Mouse (Mus musculus) embryonic facial prominence, embryonic 13.5 days (tissue): ENCODE data around the gene Cnksr3. TPM values are rescaled to one million over a fixed set of nuclear protein-coding genes. Genes with fewer than 3 reads are reported as not detected.

Experiments
- ATAC-seq: fragments of 200-750 bp; cut with Nextera tagmentation; 2 replicates; pipeline ENCODE4 v1.8.0; 2017; ENCODE audit warnings: low read depth; ENCODE audit not compliant: insufficient number of reproducible peaks, insufficient read depth, low FRiP score, low TSS enrichment
- H3K27ac ChIP-seq: fragments of 300-500 bp; sonication (generic); 2 replicates; pipeline ENCODE4 v1.5.1; 2015; ENCODE audit warnings: moderate library complexity, mild to moderate bottlenecking, inconsistent platforms
- H3K27me3 ChIP-seq: fragments of 300-500 bp; sonication (generic); 2 replicates; pipeline ENCODE4 v1.6.1; 2015; ENCODE audit warnings: mild to moderate bottlenecking, inconsistent platforms
- H3K36me3 ChIP-seq: fragments of 300-500 bp; sonication (generic); 2 replicates; pipeline ENCODE4 v1.6.1; 2015; ENCODE audit warnings: mild to moderate bottlenecking, inconsistent platforms
- H3K4me1 ChIP-seq: fragments of 300-500 bp; sonication (generic); 2 replicates; pipeline ENCODE4 v1.6.1; 2015; ENCODE audit warnings: inconsistent platforms
- H3K4me2 ChIP-seq: fragments of 300-500 bp; sonication (generic); 2 replicates; pipeline ENCODE4 v1.6.1; 2015; ENCODE audit warnings: moderate library complexity, mild to moderate bottlenecking, inconsistent platforms
- H3K4me3 ChIP-seq: fragments of 300-500 bp; sonication (generic); 2 replicates; pipeline ENCODE4 v1.5.1; 2015; ENCODE audit warnings: mild to moderate bottlenecking, inconsistent platforms
- H3K9ac ChIP-seq: fragments of 300-500 bp; sonication (generic); 2 replicates; pipeline ENCODE4 v1.6.1; 2015; ENCODE audit warnings: mild to moderate bottlenecking, inconsistent platforms
- H3K9me3 ChIP-seq: fragments of 300-500 bp; sonication (generic); 2 replicates; pipeline ENCODE4 v1.6.1; 2016; ENCODE audit warnings: inconsistent platforms
- WGBS: fragments of 180-500 bp; shearing (Covaris S2); methylation state at CpG from one replicate; pipeline ENCODE4 v1.1.7; 2015; ENCODE audit warnings: mixed read lengths; 5-methylcytosine and 5-hydroxymethylcytosine counted together
- polyA plus RNA-seq: library from polyadenylated mRNA; unstranded; fragments of >200 nt; fragmentation: Nextera tagmentation; extraction: Ambion mirVana; gene quantifications from 2 replicates; pipeline ENCODE4 v1.2.1, GENCODE M21; 2015

Gene Cnksr3
- polyA plus RNA-seq, 1 experiment from 2014 or later = 11.1 TPM

GRCm38 (mm10) chr10:7173098-7173497, 38.9 kb downstream of the Cnksr3 start:
- Histone ChIP-seq H3K27ac (no peak overlapping the region), H3K27me3 (no peaks in the 10 kb centered on the region), H3K9ac (no peak overlapping the region), H3K9me3 (no peaks in the 10 kb centered on the region), H3K36me3 (no peaks in the 10 kb centered on the region), H3K4me3 (no peak overlapping the region), H3K4me1 (peaks cover 6% of the 10 kb centered on the region; the same call in 1 of the 2 replicates), H3K4me2 (no peak overlapping the region)
- ATAC-seq = no peak
- 86% methylated on average over 1 of the region's 1 CpGs for WGBS

GRCm38 (mm10) chr10:7170434-7170833, 41.6 kb downstream of the Cnksr3 start:
- H3K36me3 ChIP-seq = no peaks in the 10 kb centered on the region
- no peak overlapping the region for H3K4me3 ChIP-seq
- ATAC-seq = no peak
- H3K27me3 ChIP-seq = no peaks in the 10 kb centered on the region
- H3K9me3 ChIP-seq = no peaks in the 10 kb centered on the region
- no peak overlapping the region for H3K27ac ChIP-seq
- 0 out of 2 replicates have a peak, but pooled peaks cover 6% of the 10 kb centered on the region for H3K4me1 ChIP-seq
- WGBS = 91% methylated on average over 3 of the region's 3 CpGs
- H3K4me2 ChIP-seq = no peak overlapping the region
- H3K9ac ChIP-seq = no peak overlapping the region

- H3K9ac ChIP-seq = no peak overlapping the region
- H3K4me1 ChIP-seq = peaks cover 38% of the 10 kb centered on the region
- no peaks in the 10 kb centered on the region for H3K9me3 ChIP-seq
- WGBS = 56% methylated on average over 12 of the region's 12 CpGs
- H3K27ac ChIP-seq = no peak overlapping the region
- H3K4me2 ChIP-seq = no peak overlapping the region
- H3K4me3 ChIP-seq = no peak overlapping the region
- no peaks in the 10 kb centered on the region for H3K27me3 ChIP-seq
- H3K36me3 ChIP-seq = 0 out of 2 replicates have a peak, but pooled peaks cover 5% of the 10 kb centered on the region
- no peak for ATAC-seq
Measured at GRCm38 (mm10) chr10:7163031-7163430, 49.0 kb downstream of the Cnksr3 start.

GRCm38 (mm10) chr10:7159061-7159511, 53.0 kb downstream of the Cnksr3 start:
- peak; percentile 71; the same call in 1 of the 2 replicates for ATAC-seq
- Histone ChIP-seq H3K4me1 (peaks cover 34% of the 10 kb centered on the region), H3K4me3 (peak overlapping the region; percentile 20), H3K27ac (peak overlapping the region; percentile 68), H3K9ac (0 out of 2 replicates have a peak overlapping the region, but pooled peaks have one; percentile 32), H3K4me2 (peak overlapping the region; percentile 52), H3K36me3 (peaks cover 7% of the 10 kb centered on the region; the same call in 1 of the 2 replicates), H3K27me3 (no peaks in the 10 kb centered on the region), H3K9me3 (no peaks in the 10 kb centered on the region)
- 30% methylated on average over 7 of the region's 7 CpGs for WGBS

GRCm38 (mm10) chr10:7158285-7159060, 53.6 kb downstream of the Cnksr3 start:
- Histone ChIP-seq H3K27me3 (no peaks in the 10 kb centered on the region), H3K9ac (0 out of 2 replicates have a peak overlapping the region, but pooled peaks have one; percentile 32), H3K4me2 (peak overlapping the region; percentile 52), H3K4me1 (peaks cover 30% of the 10 kb centered on the region), H3K4me3 (peak overlapping the region; percentile 20), H3K9me3 (no peaks in the 10 kb centered on the region), H3K36me3 (peaks cover 11% of the 10 kb centered on the region; the same call in 1 of the 2 replicates), H3K27ac (peak overlapping the region; percentile 68)
- WGBS = 17% methylated on average over 15 of the region's 15 CpGs
- ATAC-seq = no peak

- Histone ChIP-seq H3K27me3 (no peaks in the 10 kb centered on the region), H3K27ac (no peak overlapping the region), H3K9ac (no peak overlapping the region), H3K4me1 (peaks cover 20% of the 10 kb centered on the region), H3K36me3 (peaks cover 13% of the 10 kb centered on the region; the same call in 1 of the 2 replicates), H3K9me3 (no peaks in the 10 kb centered on the region), H3K4me3 (no peak overlapping the region), H3K4me2 (no peak overlapping the region)
- 93% methylated on average over 5 of the region's 5 CpGs for WGBS
- ATAC-seq = no peak
Measured at GRCm38 (mm10) chr10:7154877-7155276, 57.2 kb downstream of the Cnksr3 start.

GRCm38 (mm10) chr10:7152926-7153325, 59.1 kb downstream of the Cnksr3 start:
- Histone ChIP-seq H3K4me1 (peaks cover under 1% of the 10 kb centered on the region), H3K36me3 (peaks cover 20% of the 10 kb centered on the region; the same call in 1 of the 2 replicates), H3K27me3 (no peaks in the 10 kb centered on the region), H3K4me3 (no peak overlapping the region), H3K9ac (no peak overlapping the region), H3K4me2 (no peak overlapping the region), H3K9me3 (no peaks in the 10 kb centered on the region), H3K27ac (no peak overlapping the region)
- 80% methylated on average over 4 of the region's 4 CpGs for WGBS
- ATAC-seq = no peak

- no peak overlapping the region for H3K4me2 ChIP-seq
- H3K36me3 ChIP-seq = peaks cover 20% of the 10 kb centered on the region; the same call in 1 of the 2 replicates
- H3K4me3 ChIP-seq = no peak overlapping the region
- no peaks in the 10 kb centered on the region for H3K4me1 ChIP-seq
- H3K9ac ChIP-seq = no peak overlapping the region
- ATAC-seq = no peak
- H3K27ac ChIP-seq = no peak overlapping the region
- H3K27me3 ChIP-seq = no peaks in the 10 kb centered on the region
- WGBS = 79% methylated on average over 11 of the region's 11 CpGs
- no peaks in the 10 kb centered on the region for H3K9me3 ChIP-seq
Measured at GRCm38 (mm10) chr10:7149671-7150595, 62.1 kb downstream of the Cnksr3 start.

- H3K27me3 ChIP-seq = no peaks in the 10 kb centered on the region
- ATAC-seq = no peak
- no peaks in the 10 kb centered on the region for H3K9me3 ChIP-seq
- H3K9ac ChIP-seq = no peak overlapping the region
- H3K4me3 ChIP-seq = no peak overlapping the region
- peaks cover 18% of the 10 kb centered on the region; the same call in 1 of the 2 replicates for H3K36me3 ChIP-seq
- no peak overlapping the region for H3K4me2 ChIP-seq
- no peaks in the 10 kb centered on the region for H3K4me1 ChIP-seq
- WGBS = 83% methylated on average over 5 of the region's 5 CpGs
- no peak overlapping the region for H3K27ac ChIP-seq
Measured at GRCm38 (mm10) chr10:7145614-7146013, 66.4 kb downstream of the Cnksr3 start.

GRCm38 (mm10) chr10:7144081-7144783, 67.8 kb downstream of the Cnksr3 start:
- H3K27me3 ChIP-seq = no peaks in the 10 kb centered on the region
- H3K4me2 ChIP-seq = no peak overlapping the region
- no peak overlapping the region for H3K4me3 ChIP-seq
- H3K36me3 ChIP-seq = peaks cover 18% of the 10 kb centered on the region; the same call in 1 of the 2 replicates
- H3K9me3 ChIP-seq = no peaks in the 10 kb centered on the region
- H3K9ac ChIP-seq = no peak overlapping the region
- ATAC-seq = no peak
- no peak overlapping the region for H3K27ac ChIP-seq
- no peaks in the 10 kb centered on the region for H3K4me1 ChIP-seq
- 77% methylated on average over 13 of the region's 13 CpGs for WGBS

GRCm38 (mm10) chr10:7142287-7142686, 69.8 kb downstream of the Cnksr3 start:
- no peaks in the 10 kb centered on the region for H3K4me1 ChIP-seq
- peaks cover 11% of the 10 kb centered on the region; the same call in 1 of the 2 replicates for H3K36me3 ChIP-seq
- 92% methylated on average over 8 of the region's 8 CpGs for WGBS
- H3K27ac ChIP-seq = no peak overlapping the region
- ATAC-seq = no peak
- H3K4me2 ChIP-seq = no peak overlapping the region
- H3K9me3 ChIP-seq = no peaks in the 10 kb centered on the region
- no peaks in the 10 kb centered on the region for H3K27me3 ChIP-seq
- no peak overlapping the region for H3K9ac ChIP-seq
- no peak overlapping the region for H3K4me3 ChIP-seq
